Mouse (Mus musculus) splenic B cell, adult 2 months (primary cell): Measurements from ENCODE around the gene AC170998.1.
"Not testable (repeated sequence)": the region's sequence is repeated elsewhere in the genome, so short reads cannot be mapped to it uniquely, and the experiment has no call there.

Source experiments
- DNase-seq: peaks from one replicate; pipeline ENCODE4 v3.0.0-alpha.2; 2011; ENCODE audit warnings: low read depth, low spot score
- H3K27me3 ChIP-seq: 2 replicates; pipeline ENCODE4 v1.6.1; 2012; ENCODE audit warnings: mild to moderate bottlenecking, low read length, moderate library complexity, mixed read lengths; ENCODE audit not compliant: control insufficient read depth, poor library complexity, insufficient read depth, severe bottlenecking
- H3K36me3 ChIP-seq: 2 replicates; pipeline ENCODE4 v1.6.1; 2012; ENCODE audit warnings: mild to moderate bottlenecking, low read length, moderate library complexity, mixed read lengths; ENCODE audit not compliant: control insufficient read depth, poor library complexity, insufficient read depth, severe bottlenecking

The AC170998.1 gene

GRCm38 (mm10) chr17:28714006-28714405 lies 11.9 kb upstream of the AC170998.1 start:
- DNase-seq: peak; percentile 27
- Histone ChIP-seq H3K36me3 (peaks cover 16% of the 10 kb centered on the region), H3K27me3 (no peaks in the 10 kb centered on the region)

- Histone ChIP-seq H3K27me3 (no peaks in the 10 kb centered on the region), H3K36me3 (peaks cover 19% of the 10 kb centered on the region)
- DNase-seq: no peak
These were observed 9.9 kb upstream of the AC170998.1 start for GRCm38 (mm10) chr17:28715832-28716548.

GRCm38 (mm10) chr17:28717535-28717934 lies 8.3 kb upstream of the AC170998.1 start:
- Histone ChIP-seq H3K36me3 (peaks cover 19% of the 10 kb centered on the region), H3K27me3 (no peaks in the 10 kb centered on the region)
- no peak for DNase-seq

- not testable (repeated sequence) for DNase-seq, H3K27me3 ChIP-seq
- peaks cover 19% of the 10 kb centered on the region for H3K36me3 ChIP-seq
These were observed 1.6 kb downstream of the AC170998.1 start for GRCm38 (mm10) chr17:28727511-28727910.

GRCm38 (mm10) chr17:28735317-28736105 lies 9.6 kb downstream of the AC170998.1 start:
- Histone ChIP-seq H3K27me3 (no peaks in the 10 kb centered on the region), H3K36me3 (peaks cover 8% of the 10 kb centered on the region)
- DNase-seq: no peak

GRCm38 (mm10) chr17:28736486-28736885 lies 10.6 kb downstream of the AC170998.1 start:
- peaks cover 5% of the 10 kb centered on the region for H3K36me3 ChIP-seq
- H3K27me3 ChIP-seq: no peaks in the 10 kb centered on the region
- DNase-seq: no peak

- H3K36me3 ChIP-seq: peaks cover 7% of the 10 kb centered on the region
- no peaks in the 10 kb centered on the region for H3K27me3 ChIP-seq
- peak; percentile 6 for DNase-seq
These were observed 12.1 kb downstream of the AC170998.1 start for GRCm38 (mm10) chr17:28737973-28738372.

GRCm38 (mm10) chr17:28739244-28739643 lies 13.4 kb downstream of the AC170998.1 start:
- H3K27me3 ChIP-seq: no peaks in the 10 kb centered on the region
- no peak for DNase-seq
- H3K36me3 ChIP-seq: peaks cover 11% of the 10 kb centered on the region

GRCm38 (mm10) chr17:28743145-28743866 lies 17.4 kb downstream of the AC170998.1 start:
- H3K36me3 ChIP-seq: peaks cover 15% of the 10 kb centered on the region
- DNase-seq: no peak
- no peaks in the 10 kb centered on the region for H3K27me3 ChIP-seq

GRCm38 (mm10) chr17:28743916-28744315 lies 18.0 kb downstream of the AC170998.1 start:
- no peaks in the 10 kb centered on the region for H3K27me3 ChIP-seq
- H3K36me3 ChIP-seq: peaks cover 15% of the 10 kb centered on the region
- peak; percentile 52 for DNase-seq

- H3K27me3 ChIP-seq: no peaks in the 10 kb centered on the region
- H3K36me3 ChIP-seq: peaks cover 14% of the 10 kb centered on the region
- DNase-seq: no peak
These were observed 19.9 kb downstream of the AC170998.1 start for GRCm38 (mm10) chr17:28745773-28746172.

- Histone ChIP-seq H3K27me3 (no peaks in the 10 kb centered on the region), H3K36me3 (peaks cover 8% of the 10 kb centered on the region)
- no peak for DNase-seq
These were observed 22.1 kb downstream of the AC170998.1 start for GRCm38 (mm10) chr17:28748001-28748400.

GRCm38 (mm10) chr17:28750580-28750979 lies 24.7 kb downstream of the AC170998.1 start:
- peaks cover 3% of the 10 kb centered on the region; the same call in 1 of the 2 replicates for H3K36me3 ChIP-seq
- DNase-seq: peak; percentile 17

GRCm38 (mm10) chr17:28756447-28756846 lies 30.6 kb downstream of the AC170998.1 start:
- no peak for DNase-seq
- H3K27me3 ChIP-seq: no peaks in the 10 kb centered on the region
- no peaks in the 10 kb centered on the region for H3K36me3 ChIP-seq

More at GRCm38 (mm10) chr17:28750580-28750979, 24.7 kb downstream of the AC170998.1 start:
- H3K27me3 ChIP-seq: no peaks in the 10 kb centered on the region

GRCm38 (mm10) chr17:28757470-28757869 lies 31.6 kb downstream of the AC170998.1 start:
- Histone ChIP-seq H3K27me3 (no peaks in the 10 kb centered on the region), H3K36me3 (no peaks in the 10 kb centered on the region)
- no peak for DNase-seq
